Mouse (Mus musculus): ENCODE data around the gene Map3k15. TPM values are rescaled to one million over a fixed set of nuclear protein-coding genes. Genes with fewer than 3 reads are reported as not detected.

Map3k15 gene
- 0.14 and 0.18 TPM in 2 replicates for polyA plus RNA-seq (2015; fragmentation: Nextera tagmentation; extraction: Ambion mirVana)

GRCm38 (mm10) chrX:159988002-159988960 is at the start of gene Map3k15:
Gene Map3k15 (plus strand): TSS chrX:159988433.
- Histone ChIP-seq H3K4me2 (ENCODE audit: low read length) (peak within 1 kb of the TSS; percentile 81), H3K36me3 (ENCODE audit: control insufficient read depth, insufficient read depth, low read length) (no peaks in the 10 kb centered on the region), H3K9me3 (ENCODE audit: control insufficient read depth, low read length) (no peaks in the 10 kb centered on the region), H3K4me3 (ENCODE audit: low read length) (peak within 1 kb of the TSS; percentile 49), H3K9ac (ENCODE audit: low read depth, low read length) (peak within 1 kb of the TSS; percentile 58), H3K27me3 (replicated peaks; ENCODE audit: control insufficient read depth, insufficient read depth, low read length) (peaks cover 8% of the 10 kb centered on the region), H3K4me1 (ENCODE audit: control insufficient read depth, insufficient read depth, low read depth, low read length) (no peaks in the 10 kb centered on the region), H3K27ac (ENCODE audit: low read depth, low read length) (no peak within 1 kb of the TSS)
- ATAC-seq = peak; percentile 40; the same call in 1 of the 2 replicates
- 21% methylated on average over 73 of the region's 108 CpGs for WGBS

DNA sequence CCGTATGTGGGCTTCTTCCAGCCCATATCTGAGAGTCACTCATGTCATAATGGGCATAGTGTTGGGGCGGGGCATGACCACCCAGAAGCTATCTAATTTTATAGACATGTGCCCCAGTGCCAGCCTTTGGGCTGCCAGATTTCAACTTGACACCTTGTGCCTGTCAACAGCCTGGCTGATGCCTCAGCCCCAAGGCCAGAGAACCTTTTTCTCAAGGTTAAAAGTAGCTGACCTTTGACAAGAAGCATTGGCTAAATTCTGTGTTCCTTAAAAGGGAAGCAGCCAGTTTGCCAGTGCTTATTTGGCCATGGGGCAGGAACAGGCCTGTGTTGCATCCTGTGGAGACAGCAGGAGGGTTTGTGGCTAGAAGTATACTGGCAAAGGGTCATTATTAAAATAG is 45.7 kb upstream of the Map3k15 start:
- Histone ChIP-seq H3K4me2 (ENCODE audit: low read length) (no peak overlapping the region), H3K9me3 (ENCODE audit: control insufficient read depth, low read length) (no peaks in the 10 kb centered on the region), H3K4me3 (ENCODE audit: low read length) (no peak overlapping the region), H3K27ac (ENCODE audit: low read depth, low read length) (no peak overlapping the region), H3K9ac (ENCODE audit: low read depth, low read length) (no peak overlapping the region), H3K36me3 (ENCODE audit: control insufficient read depth, insufficient read depth, low read length) (no peaks in the 10 kb centered on the region), H3K4me1 (ENCODE audit: control insufficient read depth, insufficient read depth, low read depth, low read length) (no peaks in the 10 kb centered on the region), H3K27me3 (replicated peaks; ENCODE audit: control insufficient read depth, insufficient read depth, low read length) (no peaks in the 10 kb centered on the region; the same call in 1 of the 2 replicates)
- 86% methylated on average over 2 of the region's 2 CpGs for WGBS
- ATAC-seq = no peak

- no peak overlapping the region for H3K4me2 ChIP-seq (ENCODE audit: low read length)
- H3K9me3 ChIP-seq (ENCODE audit: control insufficient read depth, low read length) = no peaks in the 10 kb centered on the region
- ATAC-seq = no peak
- H3K27ac ChIP-seq (ENCODE audit: low read depth, low read length) = no peak overlapping the region
- H3K27me3 ChIP-seq (replicated peaks; ENCODE audit: control insufficient read depth, insufficient read depth, low read length) = no peaks in the 10 kb centered on the region; the same call in 1 of the 2 replicates
- WGBS = 73% methylated on average over 1 of the region's 1 CpGs
- H3K36me3 ChIP-seq (ENCODE audit: control insufficient read depth, insufficient read depth, low read length) = no peaks in the 10 kb centered on the region
- no peak overlapping the region for H3K9ac ChIP-seq (ENCODE audit: low read depth, low read length)
- no peak overlapping the region for H3K4me3 ChIP-seq (ENCODE audit: low read length)
- no peaks in the 10 kb centered on the region for H3K4me1 ChIP-seq (ENCODE audit: control insufficient read depth, insufficient read depth, low read depth, low read length)
Measured at GRCm38 (mm10) chrX:159943586-159943985, 44.6 kb upstream of the Map3k15 start.

DNA sequence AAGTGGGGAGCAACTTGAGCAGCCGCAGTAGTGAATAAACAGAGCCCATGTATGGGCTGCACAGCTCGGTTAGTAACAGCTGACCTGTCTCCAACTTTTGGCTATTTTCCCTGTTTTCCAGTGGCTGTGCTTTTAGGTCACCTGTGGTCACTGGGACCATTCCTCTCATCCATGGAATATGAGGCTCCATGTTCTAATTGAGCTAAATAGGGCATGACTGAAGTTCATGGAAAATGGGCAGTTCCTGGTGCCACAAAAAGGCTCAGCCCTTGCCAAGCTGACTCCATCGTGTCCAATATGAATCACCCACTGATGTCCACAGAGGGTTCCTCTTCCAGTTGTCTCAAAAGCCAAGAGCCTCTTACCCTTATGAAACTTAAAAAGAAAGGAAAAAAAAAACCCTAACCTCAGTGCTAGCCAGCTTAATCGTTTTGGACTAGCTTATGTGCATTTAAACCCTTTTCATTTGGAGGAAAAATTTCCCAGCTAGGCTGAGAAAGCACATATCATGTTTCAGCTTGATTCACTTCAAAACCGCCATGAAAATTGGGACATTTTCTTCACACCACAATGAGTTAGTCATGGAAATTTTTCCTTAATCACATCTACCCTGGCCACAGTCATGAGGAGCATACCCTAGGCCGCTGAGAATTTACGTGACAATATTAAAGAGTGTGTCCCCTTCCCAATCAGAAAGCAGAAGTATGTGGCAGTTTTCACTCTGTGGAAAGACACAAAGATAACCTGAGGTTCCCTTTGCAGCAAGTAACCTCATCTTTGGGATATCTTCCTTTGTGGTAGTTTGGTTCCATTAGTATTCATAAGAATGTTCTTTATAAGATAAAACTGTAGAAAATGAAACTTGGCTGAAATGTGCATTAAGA is 34.4 kb upstream of the Map3k15 start:
- Histone ChIP-seq H3K27ac (ENCODE audit: low read depth, low read length) (no peak overlapping the region), H3K27me3 (replicated peaks; ENCODE audit: control insufficient read depth, insufficient read depth, low read length) (no peaks in the 10 kb centered on the region), H3K4me2 (ENCODE audit: low read length) (no peak overlapping the region), H3K9me3 (ENCODE audit: control insufficient read depth, low read length) (no peaks in the 10 kb centered on the region), H3K9ac (ENCODE audit: low read depth, low read length) (no peak overlapping the region), H3K36me3 (ENCODE audit: control insufficient read depth, insufficient read depth, low read length) (no peaks in the 10 kb centered on the region), H3K4me3 (ENCODE audit: low read length) (no peak overlapping the region), H3K4me1 (ENCODE audit: control insufficient read depth, insufficient read depth, low read depth, low read length) (no peaks in the 10 kb centered on the region)
- no peak; the same call in 1 of the 2 replicates for ATAC-seq
- 74% methylated on average over 7 of the region's 7 CpGs for WGBS

DNA sequence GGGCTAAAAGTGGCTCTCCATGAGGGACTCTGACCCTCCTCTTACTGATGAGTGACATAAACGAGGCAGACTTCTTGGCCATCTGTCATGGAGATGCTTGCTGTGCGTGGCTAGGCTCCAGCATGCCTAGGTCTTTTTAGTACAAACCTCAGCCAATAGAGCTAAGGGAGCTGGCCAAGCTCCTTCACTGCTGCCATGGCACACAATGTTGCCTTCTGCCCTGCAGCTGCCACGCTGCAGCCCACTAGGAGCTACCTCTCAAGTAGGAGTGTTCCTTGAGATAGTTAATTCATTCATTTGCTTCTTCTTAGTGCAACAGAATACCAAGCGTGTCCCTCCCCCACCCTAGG is 33.8 kb upstream of the Map3k15 start:
- Histone ChIP-seq H3K36me3 (ENCODE audit: control insufficient read depth, insufficient read depth, low read length) (no peaks in the 10 kb centered on the region), H3K9ac (ENCODE audit: low read depth, low read length) (no peak overlapping the region), H3K4me2 (ENCODE audit: low read length) (no peak overlapping the region), H3K27ac (ENCODE audit: low read depth, low read length) (no peak overlapping the region), H3K9me3 (ENCODE audit: control insufficient read depth, low read length) (no peaks in the 10 kb centered on the region), H3K4me1 (ENCODE audit: control insufficient read depth, insufficient read depth, low read depth, low read length) (no peaks in the 10 kb centered on the region), H3K27me3 (replicated peaks; ENCODE audit: control insufficient read depth, insufficient read depth, low read length) (no peaks in the 10 kb centered on the region), H3K4me3 (ENCODE audit: low read length) (no peak overlapping the region)
- WGBS = 67% methylated on average over 4 of the region's 4 CpGs
- peak; percentile 87 for ATAC-seq

- WGBS = 93% methylated on average over 6 of the region's 6 CpGs
- no peaks in the 10 kb centered on the region for H3K27me3 ChIP-seq (replicated peaks; ENCODE audit: control insufficient read depth, insufficient read depth, low read length)
- H3K4me1 ChIP-seq (ENCODE audit: control insufficient read depth, insufficient read depth, low read depth, low read length) = no peaks in the 10 kb centered on the region
Measured at GRCm38 (mm10) chrX:159955433-159955832, 32.8 kb upstream of the Map3k15 start.

GRCm38 (mm10) chrX:159961385-159961784 is 26.8 kb upstream of the Map3k15 start:
- Histone ChIP-seq H3K4me2 (ENCODE audit: low read length) (no peak overlapping the region), H3K27ac (ENCODE audit: low read depth, low read length) (no peak overlapping the region)

More at GRCm38 (mm10) chrX:159955433-159955832, 32.8 kb upstream of the Map3k15 start:
- Histone ChIP-seq H3K4me2 (ENCODE audit: low read length) (no peak overlapping the region), H3K36me3 (ENCODE audit: control insufficient read depth, insufficient read depth, low read length) (no peaks in the 10 kb centered on the region), H3K4me3 (ENCODE audit: low read length) (no peak overlapping the region), H3K9me3 (ENCODE audit: control insufficient read depth, low read length) (no peaks in the 10 kb centered on the region), H3K27ac (ENCODE audit: low read depth, low read length) (no peak overlapping the region), H3K9ac (ENCODE audit: low read depth, low read length) (no peak overlapping the region)
- ATAC-seq = no peak

GRCm38 (mm10) chrX:159963273-159963672 is 25.0 kb upstream of the Map3k15 start:
- no peak overlapping the region for H3K4me3 ChIP-seq (ENCODE audit: low read length)
- no peaks in the 10 kb centered on the region for H3K27me3 ChIP-seq (replicated peaks; ENCODE audit: control insufficient read depth, insufficient read depth, low read length)
- peak; percentile 77 for ATAC-seq
- H3K36me3 ChIP-seq (ENCODE audit: control insufficient read depth, insufficient read depth, low read length) = no peaks in the 10 kb centered on the region
- no peaks in the 10 kb centered on the region for H3K4me1 ChIP-seq (ENCODE audit: control insufficient read depth, insufficient read depth, low read depth, low read length)
- H3K9me3 ChIP-seq (ENCODE audit: control insufficient read depth, low read length) = no peaks in the 10 kb centered on the region
- 28% methylated on average over 4 of the region's 4 CpGs for WGBS
- H3K4me2 ChIP-seq (ENCODE audit: low read length) = no peak overlapping the region
- no peak overlapping the region for H3K27ac ChIP-seq (ENCODE audit: low read depth, low read length)
- H3K9ac ChIP-seq (ENCODE audit: low read depth, low read length) = no peak overlapping the region

More at GRCm38 (mm10) chrX:159961385-159961784, 26.8 kb upstream of the Map3k15 start:
- 81% methylated on average over 2 of the region's 2 CpGs for WGBS
- Histone ChIP-seq H3K27me3 (replicated peaks; ENCODE audit: control insufficient read depth, insufficient read depth, low read length) (no peaks in the 10 kb centered on the region), H3K4me1 (ENCODE audit: control insufficient read depth, insufficient read depth, low read depth, low read length) (no peaks in the 10 kb centered on the region), H3K9ac (ENCODE audit: low read depth, low read length) (no peak overlapping the region), H3K9me3 (ENCODE audit: control insufficient read depth, low read length) (no peaks in the 10 kb centered on the region), H3K4me3 (ENCODE audit: low read length) (no peak overlapping the region), H3K36me3 (ENCODE audit: control insufficient read depth, insufficient read depth, low read length) (no peaks in the 10 kb centered on the region)
- ATAC-seq = no peak

GRCm38 (mm10) chrX:159963925-159964324 is 24.3 kb upstream of the Map3k15 start:
- Histone ChIP-seq H3K36me3 (ENCODE audit: control insufficient read depth, insufficient read depth, low read length) (no peaks in the 10 kb centered on the region), H3K4me3 (ENCODE audit: low read length) (no peak overlapping the region), H3K9me3 (ENCODE audit: control insufficient read depth, low read length) (no peaks in the 10 kb centered on the region), H3K27me3 (replicated peaks; ENCODE audit: control insufficient read depth, insufficient read depth, low read length) (no peaks in the 10 kb centered on the region), H3K4me2 (ENCODE audit: low read length) (no peak overlapping the region), H3K27ac (ENCODE audit: low read depth, low read length) (0 out of 2 replicates have a peak overlapping the region, but pooled peaks have one; percentile 23), H3K9ac (ENCODE audit: low read depth, low read length) (no peak overlapping the region), H3K4me1 (ENCODE audit: control insufficient read depth, insufficient read depth, low read depth, low read length) (no peaks in the 10 kb centered on the region)
- WGBS = 70% methylated on average over 7 of the region's 9 CpGs
- ATAC-seq = peak; percentile 89

All from hindbrain, embryonic 16.5 days (tissue).